Mouse (Mus musculus) megakaryocyte, embryonic 14.5 days (primary cell): ENCODE data around the gene Ptpn1.

Experiments
- FLI1 ChIP-seq: IDR thresholded peaks from 2 replicates; pipeline ENCODE4 v1.6.1; 2012; ENCODE audit warnings: low read length, inconsistent platforms, mixed read lengths
- GATA1 ChIP-seq: IDR thresholded peaks from 3 replicates; pipeline ENCODE4 v1.6.1; 2012; ENCODE audit warnings: mixed read lengths, low read length, inconsistent platforms, borderline replicate concordance

DNA sequence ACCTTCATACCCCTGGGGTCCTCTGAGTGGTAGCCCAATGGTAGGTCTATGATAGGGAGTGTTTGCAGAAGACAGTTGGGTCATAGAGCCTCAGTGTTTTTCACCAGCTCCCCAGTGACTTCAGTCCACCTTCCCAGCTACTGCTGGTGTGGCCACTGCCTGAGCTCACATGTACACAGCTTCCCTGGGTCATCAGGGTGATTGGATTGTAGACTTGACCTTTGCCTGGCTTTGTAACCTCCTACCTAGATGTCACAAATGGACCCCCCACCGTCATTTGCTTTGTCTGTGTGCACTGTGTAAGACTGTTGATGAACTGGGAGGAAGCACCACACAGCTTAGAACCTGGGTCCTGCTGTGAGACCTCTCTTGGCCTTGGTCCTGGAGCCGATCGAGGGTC is 12.3 kb downstream of the Ptpn1 start:
- no peak for TF ChIP-seq GATA1
- TF ChIP-seq FLI1, result no peak
